Mouse (Mus musculus): ENCODE data around the gene Hist1h3f. TPM values are rescaled to one million over a fixed set of nuclear protein-coding genes. Genes with fewer than 3 reads are reported as not detected.

The Hist1h3f gene
- 0.74 and 0.87 TPM in 2 replicates for polyA plus RNA-seq (2012; rRNA removed)

- H3K27ac ChIP-seq (ENCODE audit: insufficient read depth, low read depth, low read length): peak within 1 kb of the TSS; percentile 87
- H3K4me1 ChIP-seq (ENCODE audit: control insufficient read depth, insufficient read depth, low read length): no peaks in the 10 kb centered on the region
- WGBS: under 1% methylated on average over 32 of the region's 45 CpGs
- TF ChIP-seq POLR2A (IDR thresholded peaks at IDR 0.05; ENCODE audit: low read depth, low read length) (peak; percentile 55), CTCF (conservative IDR thresholded peaks at IDR 0.05; ENCODE audit: insufficient read depth, insufficient read length, low read depth, low read length) (no peak)
- H3K36me3 ChIP-seq (ENCODE audit: control insufficient read depth, insufficient read depth, low read length): no peaks in the 10 kb centered on the region
- H3K27me3 ChIP-seq (replicated peaks; ENCODE audit: control insufficient read depth, insufficient read depth, low read length): no peaks in the 10 kb centered on the region
- DNase-seq: peak; percentile 95
- H3K4me3 ChIP-seq (ENCODE audit: insufficient read depth, low read depth, low read length): peak within 1 kb of the TSS; percentile 86
Observed at GRCm38 (mm10) chr13:23543965-23544786, at the start of gene Hist1h3f. Gene Hist1h3f (plus strand): TSS chr13:23544052.

- no peak for DNase-seq
- Histone ChIP-seq H3K4me3 (ENCODE audit: insufficient read depth, low read depth, low read length) (no peak overlapping the region), H3K4me1 (ENCODE audit: control insufficient read depth, insufficient read depth, low read length) (no peaks in the 10 kb centered on the region; the same call in 1 of the 2 replicates), H3K27ac (ENCODE audit: insufficient read depth, low read depth, low read length) (no peak overlapping the region), H3K27me3 (replicated peaks; ENCODE audit: control insufficient read depth, insufficient read depth, low read length) (no peaks in the 10 kb centered on the region), H3K36me3 (ENCODE audit: control insufficient read depth, insufficient read depth, low read length) (no peaks in the 10 kb centered on the region)
- 91% methylated on average over 6 of the region's 6 CpGs for whole genome bisulfite sequencing
- no peak for TF ChIP-seq POLR2A (IDR thresholded peaks at IDR 0.05; ENCODE audit: low read depth, low read length)
- TF ChIP-seq CTCF (conservative IDR thresholded peaks at IDR 0.05; ENCODE audit: insufficient read depth, insufficient read length, low read depth, low read length): no peak
Observed at GRCm38 (mm10) chr13:23495526-23495925, 48.3 kb upstream of the Hist1h3f start.

GRCm38 (mm10) chr13:23497656-23498321 is 46.1 kb upstream of the Hist1h3f start:
- H3K4me3 ChIP-seq (ENCODE audit: insufficient read depth, low read depth, low read length): no peak overlapping the region
- no peak overlapping the region for H3K27ac ChIP-seq (ENCODE audit: insufficient read depth, low read depth, low read length)
- DNase-seq: peak; percentile 13
- WGBS: 40% methylated on average over 19 of the region's 19 CpGs
- H3K27me3 ChIP-seq (replicated peaks; ENCODE audit: control insufficient read depth, insufficient read depth, low read length): no peaks in the 10 kb centered on the region
- no peaks in the 10 kb centered on the region for H3K36me3 ChIP-seq (ENCODE audit: control insufficient read depth, insufficient read depth, low read length)
- no peak for TF ChIP-seq POLR2A (IDR thresholded peaks at IDR 0.05; ENCODE audit: low read depth, low read length)
- TF ChIP-seq CTCF (conservative IDR thresholded peaks at IDR 0.05; ENCODE audit: insufficient read depth, insufficient read length, low read depth, low read length): no peak
- H3K4me1 ChIP-seq (ENCODE audit: control insufficient read depth, insufficient read depth, low read length): no peaks in the 10 kb centered on the region; the same call in 1 of the 2 replicates

DNA sequence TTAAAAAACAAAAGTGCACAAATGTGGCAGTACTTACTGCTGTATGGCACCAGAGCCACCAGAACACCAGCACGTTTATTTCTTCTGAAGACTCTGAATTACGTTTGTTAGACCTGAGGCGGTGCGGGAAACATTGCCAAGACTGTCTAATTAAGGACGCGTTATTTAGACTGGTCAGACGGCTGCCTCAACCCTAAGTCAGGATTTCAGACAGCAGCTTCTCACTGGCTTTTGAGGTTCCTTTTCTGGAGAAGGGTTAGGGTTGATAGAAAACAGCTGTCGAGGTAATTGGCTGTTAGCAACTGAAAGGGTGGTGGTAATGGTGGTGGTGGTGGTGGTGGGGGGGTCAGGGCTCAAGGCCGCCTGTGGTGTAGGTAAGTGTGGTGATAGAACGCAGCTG is 45.2 kb upstream of the Hist1h3f start:
- H3K4me3 ChIP-seq (ENCODE audit: insufficient read depth, low read depth, low read length): no peak overlapping the region
- H3K4me1 ChIP-seq (ENCODE audit: control insufficient read depth, insufficient read depth, low read length): no peaks in the 10 kb centered on the region; the same call in 1 of the 2 replicates
- no peaks in the 10 kb centered on the region for H3K27me3 ChIP-seq (replicated peaks; ENCODE audit: control insufficient read depth, insufficient read depth, low read length)
- DNase-seq: no peak
- TF ChIP-seq CTCF (conservative IDR thresholded peaks at IDR 0.05; ENCODE audit: insufficient read depth, insufficient read length, low read depth, low read length) (no peak), POLR2A (IDR thresholded peaks at IDR 0.05; ENCODE audit: low read depth, low read length) (no peak)
- no peaks in the 10 kb centered on the region for H3K36me3 ChIP-seq (ENCODE audit: control insufficient read depth, insufficient read depth, low read length)
- WGBS: 19% methylated on average over 10 of the region's 10 CpGs
- H3K27ac ChIP-seq (ENCODE audit: insufficient read depth, low read depth, low read length): no peak overlapping the region

GRCm38 (mm10) chr13:23499943-23500342 is 43.9 kb upstream of the Hist1h3f start:
- DNase-seq: no peak
- Histone ChIP-seq H3K27me3 (replicated peaks; ENCODE audit: control insufficient read depth, insufficient read depth, low read length) (no peaks in the 10 kb centered on the region), H3K27ac (ENCODE audit: insufficient read depth, low read depth, low read length) (no peak overlapping the region), H3K36me3 (ENCODE audit: control insufficient read depth, insufficient read depth, low read length) (no peaks in the 10 kb centered on the region), H3K4me3 (ENCODE audit: insufficient read depth, low read depth, low read length) (no peak overlapping the region), H3K4me1 (ENCODE audit: control insufficient read depth, insufficient read depth, low read length) (no peaks in the 10 kb centered on the region; the same call in 1 of the 2 replicates)
- 64% methylated on average over 7 of the region's 7 CpGs for WGBS
- TF ChIP-seq CTCF (conservative IDR thresholded peaks at IDR 0.05; ENCODE audit: insufficient read depth, insufficient read length, low read depth, low read length) (no peak), POLR2A (IDR thresholded peaks at IDR 0.05; ENCODE audit: low read depth, low read length) (no peak)

GRCm38 (mm10) chr13:23500424-23501200 is 43.2 kb upstream of the Hist1h3f start:
- Histone ChIP-seq H3K36me3 (ENCODE audit: control insufficient read depth, insufficient read depth, low read length) (no peaks in the 10 kb centered on the region), H3K27me3 (replicated peaks; ENCODE audit: control insufficient read depth, insufficient read depth, low read length) (no peaks in the 10 kb centered on the region), H3K4me1 (ENCODE audit: control insufficient read depth, insufficient read depth, low read length) (no peaks in the 10 kb centered on the region; the same call in 1 of the 2 replicates), H3K4me3 (ENCODE audit: insufficient read depth, low read depth, low read length) (no peak overlapping the region), H3K27ac (ENCODE audit: insufficient read depth, low read depth, low read length) (no peak overlapping the region)
- peak; percentile 46 for DNase-seq
- 23% methylated on average over 17 of the region's 17 CpGs for WGBS
- TF ChIP-seq CTCF (conservative IDR thresholded peaks at IDR 0.05; ENCODE audit: insufficient read depth, insufficient read length, low read depth, low read length) (no peak), POLR2A (IDR thresholded peaks at IDR 0.05; ENCODE audit: low read depth, low read length) (no peak)
